Mouse (Mus musculus) retina, adult 2 months (tissue): ENCODE data around the gene Gpatch11.
"Not testable (repeated sequence)": the region's sequence is repeated elsewhere in the genome, so short reads cannot be mapped to it uniquely, and the experiment has no call there.

ENCODE experiments used
- DNase-seq: peaks from one replicate; pipeline ENCODE4 v3.0.0-alpha.2; 2012; ENCODE audit warnings: low read depth, low spot score

Gene Gpatch11

GRCm38 (mm10) chr17:78834856-78835835 is at the start of gene Gpatch11, which contains the start of gene Heatr5b:
TSS of gene Gpatch11 (plus strand) at chr17:78835567.
TSS of gene Heatr5b (minus strand) at chr17:78835364.
- peak; percentile 98 for DNase-seq

GRCm38 (mm10) chr17:78788273-78788672 is 47.1 kb upstream of the Gpatch11 start:
- not testable (repeated sequence) for DNase-seq

- no peak for DNase-seq
These were observed 44.2 kb upstream of the Gpatch11 start for GRCm38 (mm10) chr17:78791068-78791689.

DNA sequence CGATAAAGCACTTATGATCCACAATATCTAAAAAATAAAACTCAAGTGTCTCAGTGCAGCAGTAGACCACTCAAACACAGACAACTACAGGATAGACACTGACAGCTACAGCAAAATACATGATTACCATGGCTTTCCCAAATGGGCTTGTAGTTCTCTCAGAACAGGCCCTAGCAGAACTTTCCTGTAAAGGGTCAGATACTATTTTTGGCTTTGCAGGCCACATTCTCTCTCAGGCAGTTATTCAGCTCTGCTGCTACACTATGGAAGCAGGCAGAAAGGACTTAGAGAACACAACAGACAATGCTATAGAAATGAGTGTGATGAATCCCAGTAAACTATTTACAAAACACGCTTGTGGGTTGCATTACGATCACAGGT is 43.7 kb upstream of the Gpatch11 start:
- no peak for DNase-seq

- no peak for DNase-seq
These were observed 43.2 kb upstream of the Gpatch11 start for GRCm38 (mm10) chr17:78792122-78792521.

DNA sequence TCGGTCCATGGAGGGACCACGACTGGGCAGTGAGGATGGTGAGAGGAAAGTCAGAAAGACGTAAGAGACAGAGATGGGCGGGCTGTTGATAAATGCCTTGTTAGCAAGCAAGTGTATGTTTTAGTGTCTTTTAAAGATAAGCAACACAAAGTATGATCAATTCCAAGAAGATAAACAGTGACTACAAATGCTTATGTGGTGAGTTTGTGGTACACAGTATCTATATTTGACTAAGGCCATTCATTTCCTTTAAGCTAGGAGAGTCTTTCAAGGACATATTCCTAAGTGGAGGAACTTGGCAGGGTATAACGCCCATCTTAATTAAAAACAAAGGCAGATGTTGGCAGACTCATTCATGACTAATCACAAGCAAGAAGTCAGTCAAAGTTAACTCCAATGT is 41.0 kb upstream of the Gpatch11 start:
- DNase-seq = no peak

GRCm38 (mm10) chr17:78797222-78797621 is 38.1 kb upstream of the Gpatch11 start:
- DNase-seq = no peak

- DNase-seq = no peak
These were observed 26.3 kb upstream of the Gpatch11 start for GRCm38 (mm10) chr17:78809019-78809418.

DNA sequence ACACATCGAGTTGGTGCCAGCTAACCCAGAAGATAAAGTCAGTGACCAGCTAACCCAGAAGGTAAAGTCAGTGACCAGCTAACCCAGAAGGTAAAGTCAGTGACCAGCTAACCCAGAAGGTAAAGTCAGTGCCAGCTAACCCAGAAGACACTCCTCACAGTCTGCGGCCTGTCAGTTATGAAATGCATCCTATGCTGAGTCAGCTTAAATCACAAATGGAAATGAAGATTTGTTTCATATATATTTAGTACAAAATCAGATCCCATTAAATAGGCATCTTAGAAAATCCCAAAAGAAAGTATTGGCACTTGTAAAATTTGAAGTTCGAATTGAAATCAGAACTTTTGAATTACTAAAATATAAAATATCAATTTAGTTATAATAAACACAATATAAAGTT is 25.8 kb upstream of the Gpatch11 start:
- no peak for DNase-seq

GRCm38 (mm10) chr17:78824346-78824745 is 11.0 kb upstream of the Gpatch11 start:
- DNase-seq = no peak

- DNase-seq = no peak
These were observed 689 bp downstream of the Gpatch11 start for GRCm38 (mm10) chr17:78836056-78836455.

- no peak for DNase-seq
These were observed 7.0 kb downstream of the Gpatch11 start for GRCm38 (mm10) chr17:78842271-78842928.

GRCm38 (mm10) chr17:78856243-78856642 is 20.9 kb downstream of the Gpatch11 start:
- no peak for DNase-seq

GRCm38 (mm10) chr17:78873886-78874285 is 38.5 kb downstream of the Gpatch11 start:
- no peak for DNase-seq

- DNase-seq = no peak
These were observed 46.5 kb downstream of the Gpatch11 start for GRCm38 (mm10) chr17:78881878-78882304.

DNA sequence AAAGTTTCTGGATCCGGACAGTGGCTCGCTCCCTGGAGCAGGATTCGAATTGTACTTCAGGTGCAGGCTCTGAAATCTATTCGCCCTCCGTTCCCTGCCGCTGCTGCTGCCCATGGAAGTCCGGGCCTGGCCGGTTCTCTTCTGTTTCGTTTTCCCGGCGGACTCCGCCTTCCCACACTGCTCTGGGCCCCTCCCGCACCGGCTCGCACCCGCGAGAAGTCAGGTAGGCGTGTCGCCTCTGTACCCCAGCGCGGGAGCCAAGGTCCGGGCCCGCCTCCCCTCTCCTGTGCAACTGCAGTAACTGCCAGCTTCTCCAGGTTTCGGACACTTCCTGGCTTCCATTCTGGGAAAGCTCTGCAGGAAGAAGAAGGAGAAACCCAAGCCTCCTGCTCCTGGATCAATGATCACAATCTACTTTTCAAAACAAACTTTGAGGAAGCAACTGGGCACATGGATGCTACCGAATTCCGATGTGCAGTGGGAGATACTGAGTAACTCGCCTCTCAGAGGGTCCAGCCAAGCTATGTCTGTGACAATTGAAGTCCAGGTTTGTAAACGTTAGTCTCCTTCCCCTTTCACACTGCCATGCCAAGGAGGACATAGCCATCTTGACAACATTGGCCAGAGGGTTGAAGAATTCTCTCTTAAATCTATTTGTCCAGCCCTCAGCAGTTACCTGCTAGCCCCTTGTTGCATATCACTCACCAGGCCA is 47.2 kb downstream of the Gpatch11 start, which contains the start of gene Eif2ak2:
Eif2ak2 (minus strand) TSS at position 173 of the 712 bp plus-strand sequence.
- DNase-seq = no peak

DNA sequence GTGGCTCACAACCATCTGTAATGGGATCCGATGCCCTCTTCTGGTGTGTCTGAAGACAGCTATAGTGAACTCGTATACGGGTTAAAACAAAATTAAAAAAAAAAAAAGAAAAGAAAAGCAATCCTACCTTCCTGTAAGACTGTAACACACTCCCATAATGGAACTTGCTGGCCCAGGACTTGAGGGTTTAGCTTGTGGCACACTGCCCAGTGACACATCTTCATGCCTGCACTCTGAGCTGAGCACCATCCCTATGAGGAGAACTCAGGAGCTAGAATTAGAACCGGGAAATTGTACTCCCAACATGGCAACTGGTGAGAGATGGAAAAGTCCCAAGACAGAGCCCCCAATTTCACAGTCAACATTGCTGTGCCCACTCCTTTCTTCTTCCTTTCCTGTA is 47.9 kb downstream of the Gpatch11 start:
- DNase-seq = no peak

DNA sequence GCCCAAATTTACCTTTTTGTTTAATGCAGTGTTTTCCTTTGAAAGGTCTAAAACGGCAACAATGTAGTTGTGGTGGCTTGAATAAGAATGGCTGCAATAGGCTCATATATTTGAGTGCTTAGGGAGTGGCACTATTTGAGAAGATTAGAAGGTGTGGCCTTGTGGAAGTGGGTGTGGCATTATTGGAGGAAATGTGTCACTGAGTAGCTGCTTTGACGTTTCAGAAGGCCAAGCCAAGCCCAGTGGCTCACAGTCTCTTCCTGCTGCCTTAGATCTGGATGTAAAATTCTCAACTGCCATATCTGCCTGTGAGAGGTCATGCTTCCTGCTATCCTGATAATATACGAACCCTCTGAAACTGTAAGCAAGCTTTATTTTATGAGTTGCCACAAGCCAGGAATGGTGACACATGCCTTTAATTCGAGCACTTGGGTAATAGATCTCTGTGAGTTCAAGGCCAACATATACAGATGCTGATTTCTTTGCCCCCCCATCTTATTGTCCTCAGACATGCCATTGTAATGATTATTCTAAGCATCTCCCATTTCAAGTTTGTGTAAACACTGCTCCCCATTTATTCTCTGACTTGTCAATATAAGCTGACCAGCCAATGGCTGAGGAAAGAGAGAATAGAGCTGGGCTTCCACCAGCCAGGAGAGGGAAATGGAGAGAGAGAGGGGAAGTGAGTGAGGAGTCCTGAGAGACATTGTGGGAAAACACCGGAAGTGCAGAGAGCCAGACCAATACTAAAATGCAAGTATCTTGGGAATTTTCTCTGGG is 50.1 kb downstream of the Gpatch11 start:
- DNase-seq = no peak

DNA sequence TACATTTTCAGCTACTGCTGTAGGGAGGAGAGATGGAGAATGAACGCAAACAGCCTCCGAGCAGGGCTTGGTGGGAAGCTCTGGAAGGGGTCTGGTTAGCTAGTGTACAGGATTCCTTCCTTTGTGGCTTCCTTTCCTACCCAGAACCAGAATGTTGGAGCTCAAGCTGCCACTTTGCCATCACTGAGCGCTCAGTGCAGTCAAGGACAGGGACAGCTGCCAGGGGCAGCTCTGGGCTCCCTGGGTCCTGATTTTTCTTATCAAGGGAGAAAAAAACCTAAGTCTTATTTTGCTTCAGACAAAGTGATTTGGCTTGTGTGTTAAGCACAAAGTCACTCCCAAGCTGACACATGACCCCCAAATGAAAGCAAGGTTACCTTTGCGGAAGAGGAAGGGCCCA is 53.2 kb downstream of the Gpatch11 start:
- DNase-seq = no peak

- DNase-seq = no peak
These were observed 53.8 kb downstream of the Gpatch11 start for GRCm38 (mm10) chr17:78889184-78889583.

GRCm38 (mm10) chr17:78891020-78891419 is 55.7 kb downstream of the Gpatch11 start:
- no peak for DNase-seq
